Mouse (Mus musculus) heart, adult 18-20 months (tissue): ENCODE data around the gene Pou3f1. TPM values are rescaled to one million over a fixed set of nuclear protein-coding genes. Genes with fewer than 3 reads are reported as not detected.

ENCODE experiments used
- DNase-seq, 2 experiments: peaks; one replicate each; pipeline ENCODE4 v3.0.0; 2021 to 2022; ENCODE audit warnings: mixed read lengths in 1 of 2
- total RNA-seq, 2 experiments: library from RNA; stranded (reverse); gene quantifications; 2 replicates each; pipeline ENCODE4 v1.2.3; 2021

Pou3f1 gene
- total RNA-seq, 2 experiments from 2014 or later = 0.15 to 0.33 TPM

DNA sequence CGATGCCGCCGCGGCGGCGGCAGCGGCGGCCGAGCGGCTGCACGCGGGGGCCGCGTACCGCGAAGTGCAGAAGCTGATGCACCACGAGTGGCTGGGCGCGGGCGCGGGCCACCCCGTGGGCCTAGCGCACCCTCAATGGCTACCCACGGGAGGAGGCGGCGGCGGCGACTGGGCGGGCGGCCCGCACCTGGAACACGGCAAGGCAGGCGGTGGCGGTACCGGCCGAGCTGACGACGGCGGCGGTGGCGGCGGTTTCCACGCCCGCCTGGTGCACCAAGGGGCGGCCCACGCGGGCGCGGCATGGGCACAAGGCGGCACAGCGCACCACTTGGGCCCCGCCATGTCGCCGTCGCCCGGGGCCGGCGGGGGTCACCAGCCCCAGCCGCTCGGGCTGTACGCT lies 1.2 kb downstream of the Pou3f1 start:
- DNase-seq = no peak

DNA sequence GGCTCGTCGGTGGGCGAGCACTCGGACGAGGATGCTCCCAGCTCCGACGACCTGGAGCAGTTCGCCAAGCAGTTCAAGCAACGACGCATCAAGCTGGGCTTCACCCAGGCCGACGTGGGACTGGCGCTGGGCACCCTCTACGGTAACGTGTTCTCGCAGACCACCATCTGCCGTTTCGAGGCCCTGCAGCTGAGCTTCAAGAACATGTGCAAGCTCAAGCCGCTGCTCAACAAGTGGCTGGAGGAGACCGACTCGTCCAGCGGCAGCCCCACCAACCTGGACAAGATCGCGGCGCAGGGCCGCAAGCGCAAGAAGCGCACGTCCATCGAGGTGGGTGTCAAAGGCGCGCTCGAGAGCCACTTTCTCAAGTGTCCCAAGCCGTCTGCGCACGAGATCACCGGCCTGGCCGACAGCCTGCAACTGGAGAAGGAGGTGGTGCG lies 1.8 kb downstream of the Pou3f1 start:
- DNase-seq = peak in 1 of 2 experiments; percentile 38

DNA sequence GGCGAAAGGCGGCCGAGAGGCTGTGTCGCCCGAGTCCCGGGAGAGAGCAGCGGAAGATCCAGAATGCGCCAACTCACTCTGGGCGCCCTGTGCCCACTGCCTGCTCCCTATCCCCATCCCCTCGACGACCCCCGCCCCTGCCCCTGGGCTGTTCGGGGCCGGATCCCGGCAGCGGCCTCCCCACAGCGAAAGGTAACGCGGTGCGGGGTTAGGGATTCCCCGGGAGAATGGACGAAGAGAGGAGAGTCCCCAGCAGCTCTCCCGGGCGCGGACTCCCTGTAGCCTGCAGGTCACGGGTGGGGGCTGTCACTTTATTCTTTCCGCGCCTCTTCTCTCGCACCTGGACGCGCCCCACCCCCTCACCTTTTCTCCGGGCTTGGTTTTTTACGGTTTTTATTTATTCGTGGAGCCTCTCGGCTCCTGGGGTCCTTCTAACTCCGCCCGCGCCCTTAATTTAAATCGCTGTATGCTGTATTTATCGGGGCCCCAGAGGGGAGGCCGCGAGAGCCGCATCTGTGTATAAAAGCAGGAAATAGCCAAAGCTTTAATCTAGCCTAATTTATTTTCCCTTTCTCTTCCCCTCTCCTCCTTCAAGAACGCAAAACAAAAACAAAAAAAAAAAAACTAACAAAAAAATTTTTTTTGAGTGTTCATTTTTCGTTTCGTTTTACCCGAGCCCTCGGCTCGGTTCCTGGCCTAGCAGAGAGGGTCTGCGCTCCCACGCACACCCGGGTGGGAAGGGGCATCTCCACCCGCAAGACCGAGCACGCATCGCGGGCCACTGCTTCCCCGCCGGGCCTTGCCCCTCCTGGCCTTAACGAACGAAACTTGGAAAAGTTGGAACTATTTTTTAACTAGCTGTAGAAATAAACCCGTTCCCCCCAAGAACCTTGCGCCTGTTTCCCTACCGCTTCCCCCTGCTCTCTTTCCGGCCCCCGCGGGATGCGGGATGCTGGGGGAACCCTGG lies 2.9 kb downstream of the Pou3f1 start:
- DNase-seq = peak in 1 of 2 experiments; percentile 39

DNA sequence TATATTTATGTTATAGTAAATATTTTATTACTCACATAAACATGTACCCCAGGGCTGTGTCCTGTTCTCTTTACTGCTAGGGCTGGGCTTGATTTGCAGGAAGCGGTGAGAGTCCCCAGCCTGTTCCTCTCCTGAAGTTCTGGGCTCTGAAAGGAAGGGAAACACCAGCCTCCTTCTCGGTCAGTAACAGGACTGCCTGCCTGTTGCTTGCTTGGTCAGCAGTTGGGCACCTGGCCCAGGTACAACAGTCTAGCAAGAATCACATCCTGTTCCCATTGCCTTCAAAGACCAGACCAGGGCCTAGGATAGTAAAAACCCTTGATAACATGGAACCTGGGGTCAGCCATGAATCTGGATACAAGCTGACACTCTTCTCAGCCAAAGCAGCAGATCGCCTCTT lies 4.0 kb downstream of the Pou3f1 start:
- DNase-seq = no peak

DNA sequence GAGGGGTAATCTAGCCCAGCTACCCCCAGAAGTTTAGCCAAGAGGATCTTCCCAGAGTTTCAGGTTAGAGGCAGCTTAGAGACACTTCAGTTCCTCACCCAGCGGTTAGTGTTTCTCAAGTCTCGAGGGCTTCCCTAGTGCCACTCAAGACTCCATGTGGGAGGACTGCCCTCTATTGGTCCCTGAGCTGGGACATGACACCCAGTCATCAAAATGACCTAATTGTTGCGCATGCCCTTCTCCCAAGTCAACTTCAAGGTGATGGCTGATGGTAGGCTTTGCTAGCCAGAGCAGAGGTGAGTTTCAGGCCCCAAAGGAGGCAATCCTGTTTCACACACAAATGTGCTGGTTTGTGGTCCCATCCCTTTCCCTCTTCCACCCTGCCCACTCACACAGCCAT lies 6.4 kb downstream of the Pou3f1 start:
- DNase-seq = no peak

DNA sequence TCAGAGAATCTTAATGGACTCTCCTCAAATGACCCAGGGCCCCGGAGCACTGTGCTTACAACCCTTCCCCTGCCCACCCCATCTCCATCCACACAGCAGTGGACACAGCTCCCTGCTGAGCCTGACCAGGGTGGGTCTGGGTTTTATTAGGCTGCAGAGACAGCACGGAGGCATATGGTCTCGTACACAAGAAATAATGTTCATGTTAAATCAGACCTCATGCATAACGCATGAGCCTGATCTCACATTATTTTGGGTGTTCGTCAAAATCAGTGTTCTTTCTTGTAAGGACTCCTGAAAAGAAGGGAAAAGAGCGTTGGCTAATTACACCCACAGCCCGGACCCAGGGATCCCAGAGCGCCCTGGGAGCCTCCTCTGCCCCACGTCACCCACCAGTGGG lies 7.6 kb downstream of the Pou3f1 start:
- DNase-seq = no peak

DNA sequence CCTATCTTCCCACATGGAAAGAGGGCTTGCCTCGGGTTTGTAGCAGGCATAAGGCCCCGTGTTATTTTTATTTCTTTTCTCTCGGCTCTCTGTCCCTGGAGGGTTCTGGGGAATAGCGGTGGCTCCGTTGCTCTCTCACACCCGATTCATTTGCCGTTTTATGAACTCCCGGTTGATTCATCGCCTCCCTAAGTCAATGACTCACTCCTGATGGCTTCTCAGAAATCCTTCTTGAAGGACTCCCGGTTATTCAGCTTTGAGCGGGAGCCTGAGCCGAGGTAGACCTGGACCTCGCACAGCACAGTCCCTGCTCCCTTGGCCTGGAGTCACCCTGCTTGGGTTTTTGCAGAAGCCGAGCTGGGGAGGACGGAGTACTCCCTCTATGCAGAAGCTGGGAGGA lies 8.0 kb downstream of the Pou3f1 start:
- DNase-seq = no peak

DNA sequence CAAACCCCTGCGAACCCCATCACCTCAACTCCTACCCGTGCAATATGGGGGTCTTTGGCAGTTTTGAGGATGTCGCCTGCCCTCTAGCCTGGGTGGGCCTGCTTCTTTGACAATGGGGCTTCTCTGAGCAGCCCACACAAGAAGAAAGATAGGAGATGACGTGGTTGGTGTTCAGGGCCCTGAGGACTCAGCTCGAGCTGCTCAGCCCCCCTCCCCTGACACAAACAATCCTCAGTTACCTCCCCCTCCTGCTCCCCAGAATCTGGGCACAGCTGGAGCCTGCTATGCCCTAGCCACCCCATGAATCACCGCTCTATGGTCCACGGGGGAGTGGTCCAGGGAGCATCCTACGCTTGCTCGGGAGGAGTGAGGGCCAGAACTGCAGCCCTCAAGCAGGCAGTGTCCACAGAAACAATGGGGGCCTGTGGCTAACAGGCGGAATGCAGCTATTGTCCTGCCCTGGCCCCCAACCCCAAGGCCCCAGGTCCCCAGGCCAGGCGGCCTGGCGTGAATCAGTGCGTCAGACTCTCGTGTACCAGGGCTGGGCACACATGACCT lies 10.9 kb downstream of the Pou3f1 start:
- no peak for DNase-seq

DNA sequence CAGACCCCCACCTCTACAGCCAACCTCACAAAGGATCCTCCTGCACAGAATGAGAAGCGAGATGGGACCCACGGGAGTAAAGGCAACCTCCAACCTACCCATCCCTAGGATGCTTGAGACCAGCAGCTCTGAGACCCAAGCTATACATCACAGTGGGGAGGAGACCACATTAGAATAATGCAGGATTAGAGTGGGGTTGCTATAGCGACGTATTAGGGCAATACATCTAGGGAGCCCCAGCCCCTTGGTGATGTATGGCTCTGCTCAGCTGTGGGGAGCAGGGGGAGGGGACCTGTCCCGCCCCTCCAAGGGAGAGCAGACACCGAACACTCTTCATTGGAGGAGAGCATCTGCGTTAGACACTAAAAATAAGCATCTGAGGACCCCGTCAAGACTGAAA lies 11.5 kb downstream of the Pou3f1 start:
- no peak for DNase-seq

DNA sequence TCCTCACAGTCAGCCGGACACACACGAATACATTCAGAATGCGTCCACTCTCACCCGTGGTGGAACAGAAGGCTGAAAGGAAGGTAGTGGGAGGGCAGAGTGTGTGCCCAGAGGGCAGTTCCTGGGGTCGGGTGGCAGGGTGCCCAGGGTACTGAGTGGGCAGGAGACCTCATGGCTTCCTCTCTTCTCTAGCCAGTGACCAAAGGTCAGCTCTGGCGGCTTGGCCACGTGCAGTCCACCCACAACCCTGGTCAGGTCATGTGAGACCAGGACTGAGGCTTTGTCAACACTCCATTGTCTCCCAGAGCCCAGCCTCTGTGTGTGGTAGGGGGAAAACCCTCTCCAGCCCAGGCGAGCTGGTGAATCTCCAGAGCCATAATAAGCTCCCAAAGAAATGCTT lies 13.6 kb downstream of the Pou3f1 start:
- no peak for DNase-seq

DNA sequence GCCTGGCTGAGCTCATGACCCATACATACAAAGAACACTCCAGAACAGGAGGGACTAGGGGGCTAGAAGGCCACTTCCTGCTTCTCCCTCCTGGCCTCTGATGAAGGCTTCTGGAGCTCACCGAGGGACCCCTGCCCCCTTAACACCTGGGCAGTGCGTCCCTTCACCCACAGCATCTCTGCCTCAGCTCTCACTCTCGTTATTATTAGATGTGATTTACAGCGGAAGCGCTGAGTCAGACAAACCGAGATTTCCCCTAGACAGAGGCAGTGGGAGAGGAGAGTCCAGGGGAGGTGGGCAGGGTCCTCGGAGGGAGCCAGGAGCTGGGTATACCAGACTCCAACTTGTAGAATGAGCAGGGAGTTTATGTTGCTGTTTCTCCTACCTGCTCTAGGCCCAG lies 15.0 kb downstream of the Pou3f1 start:
- no peak for DNase-seq

DNA sequence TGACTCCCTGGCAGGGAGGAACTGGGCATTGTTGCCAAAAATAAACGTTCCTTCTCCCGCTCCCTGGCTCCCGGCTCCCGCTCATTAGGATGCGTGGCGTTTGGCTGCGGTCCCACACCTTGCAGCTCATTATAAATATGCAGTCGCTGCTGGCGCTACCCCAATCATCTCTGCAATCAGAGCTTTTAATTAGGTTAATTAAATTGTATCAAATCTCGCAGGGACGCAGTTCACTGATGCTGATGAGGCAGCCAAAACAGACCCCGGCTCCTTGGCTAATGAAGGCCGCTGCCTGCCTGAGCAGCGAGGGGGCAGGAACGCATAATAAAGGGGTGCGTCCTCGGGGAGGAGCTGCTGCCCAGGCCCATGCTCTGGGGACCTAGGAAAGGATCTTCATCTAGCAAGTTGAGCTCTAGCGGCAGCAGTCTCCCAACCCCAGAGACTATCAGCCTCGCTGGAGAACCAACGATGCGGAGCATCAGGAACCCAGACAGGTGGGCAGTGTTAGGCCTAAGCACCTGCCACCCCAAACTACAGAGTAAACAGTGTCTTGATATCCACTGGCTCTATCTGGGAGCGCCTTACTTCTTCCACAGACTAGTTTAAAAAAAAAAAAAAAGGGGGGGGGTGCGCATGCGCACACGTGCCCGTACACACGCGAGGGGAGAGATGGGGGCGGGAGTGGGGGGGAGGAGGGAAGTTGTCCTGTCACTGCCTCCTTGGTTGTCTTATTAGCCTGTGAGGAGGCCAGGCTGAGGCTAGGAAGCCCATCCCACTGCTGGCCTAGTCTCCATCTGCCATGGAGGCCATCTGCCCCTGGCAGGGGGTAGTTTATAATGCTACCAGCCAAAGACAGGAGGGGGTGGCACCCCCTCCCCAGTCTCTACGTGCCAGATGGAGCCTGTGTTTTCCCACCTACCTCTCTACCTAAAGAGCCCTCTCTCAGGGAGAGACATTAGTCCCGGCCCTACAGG lies 16.0 kb downstream of the Pou3f1 start:
- no peak for DNase-seq

DNA sequence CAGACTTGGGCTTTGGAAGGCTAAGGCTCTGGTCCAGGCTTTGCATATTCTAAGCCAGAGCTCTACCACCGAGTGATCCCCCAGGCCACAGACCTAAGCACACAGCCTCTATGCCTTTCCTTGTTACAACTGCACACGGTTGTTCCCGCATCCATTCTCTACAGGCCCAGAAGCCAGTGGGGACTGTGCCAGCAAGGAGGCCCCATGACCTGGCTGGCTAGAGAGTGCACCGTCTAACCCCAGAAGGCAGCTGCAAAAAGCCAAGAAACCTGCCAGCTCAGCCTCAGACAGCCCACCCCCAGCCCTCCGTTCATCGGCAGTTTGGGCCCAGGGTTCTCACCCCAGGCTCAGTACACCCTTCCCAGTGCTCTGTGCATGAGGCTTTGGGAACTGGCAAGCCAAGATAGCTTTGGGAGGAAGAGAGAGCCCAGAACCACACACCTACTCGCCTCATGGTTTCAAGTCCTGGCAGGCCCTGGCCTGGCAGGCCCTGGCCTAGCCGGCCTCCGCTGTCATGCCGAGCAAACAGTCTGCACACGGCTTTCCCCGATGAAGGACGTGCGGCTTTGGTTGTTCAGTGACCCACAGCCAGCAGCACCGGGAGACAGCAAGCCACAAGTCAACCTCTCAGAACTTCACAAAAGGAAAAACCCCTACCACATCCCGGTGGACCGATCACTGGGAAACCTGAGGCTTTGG lies 17.9 kb downstream of the Pou3f1 start:
- DNase-seq = no peak

DNA sequence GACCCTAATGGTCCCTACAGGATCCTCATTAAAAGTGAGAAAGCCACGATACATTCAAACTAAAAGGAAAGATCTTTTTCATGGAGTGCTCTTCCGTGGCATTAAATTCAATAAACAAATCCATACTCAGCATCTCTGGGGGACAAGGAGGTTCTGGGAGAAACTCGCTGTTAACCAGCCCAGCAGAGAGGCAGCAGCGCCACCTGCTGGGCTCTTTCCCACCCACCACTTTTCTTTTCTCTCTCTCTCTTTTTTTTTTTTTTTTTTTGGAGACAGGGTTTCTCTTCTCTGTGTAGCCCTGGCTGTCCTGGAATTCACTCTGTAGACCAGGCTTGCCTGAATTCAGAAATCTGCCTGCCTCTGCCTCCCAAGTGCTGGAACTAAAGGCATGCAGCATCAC lies 18.4 kb downstream of the Pou3f1 start:
- peak; percentile 30 to 60 for DNase-seq

DNA sequence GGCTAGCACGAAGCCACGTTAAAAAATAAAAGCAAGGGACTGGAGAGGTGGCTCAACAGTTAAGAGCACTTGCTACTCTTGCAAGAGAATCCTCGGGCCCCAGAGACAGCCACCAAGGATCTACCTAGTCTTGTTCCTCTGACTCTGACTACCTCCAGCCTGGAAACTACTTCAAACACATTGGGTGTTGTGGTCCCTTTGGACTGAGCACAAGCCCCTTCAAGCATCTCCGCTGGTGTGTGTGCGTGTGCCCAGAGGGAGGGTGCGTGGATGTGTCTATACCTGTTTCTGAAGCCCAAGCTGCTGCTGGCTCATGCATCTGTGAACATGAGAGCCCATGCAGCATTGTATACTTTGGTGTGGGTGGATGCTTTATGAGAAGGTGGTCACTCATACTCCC lies 19.4 kb downstream of the Pou3f1 start:
- DNase-seq = no peak

DNA sequence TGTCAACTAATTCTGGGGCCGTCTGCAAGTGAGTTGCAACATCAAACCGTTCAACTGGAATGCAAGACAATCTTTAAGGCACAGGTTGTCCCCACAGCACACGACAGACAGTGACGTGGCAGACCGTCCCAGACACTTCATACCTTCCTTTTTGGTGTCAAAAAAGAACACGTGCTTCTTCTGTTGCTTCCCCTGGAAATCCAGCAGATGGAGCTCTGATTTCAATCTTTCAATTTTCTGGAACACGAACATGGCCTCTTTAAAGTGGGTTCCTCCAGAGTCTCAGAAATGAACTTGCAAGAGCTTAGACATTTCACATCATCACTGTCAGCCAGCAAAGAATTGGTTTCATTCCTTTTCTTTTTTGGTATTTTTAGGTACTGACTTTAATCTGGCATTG lies 25.7 kb downstream of the Pou3f1 start:
- peak in 1 of 2 experiments; percentile 28 for DNase-seq

DNA sequence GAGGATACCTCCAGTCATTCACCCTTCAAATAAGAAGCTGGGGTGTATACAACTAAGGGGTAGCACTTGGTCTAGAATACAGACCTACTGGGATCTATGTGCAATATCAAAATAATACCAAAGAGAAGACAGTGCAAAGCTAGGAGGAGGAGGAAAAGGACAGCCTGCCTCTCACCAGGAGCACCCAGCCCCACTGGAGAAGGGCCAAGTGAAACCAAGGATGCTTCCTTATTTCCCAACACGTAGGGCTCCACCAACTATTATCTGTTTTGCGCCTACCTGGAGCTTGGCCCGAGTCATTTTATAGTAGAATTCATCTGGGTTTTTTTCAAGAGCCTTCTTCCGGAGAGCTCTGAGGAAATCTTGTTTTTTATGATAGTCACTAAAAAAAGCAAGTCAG lies 26.9 kb downstream of the Pou3f1 start:
- no peak for DNase-seq

DNA sequence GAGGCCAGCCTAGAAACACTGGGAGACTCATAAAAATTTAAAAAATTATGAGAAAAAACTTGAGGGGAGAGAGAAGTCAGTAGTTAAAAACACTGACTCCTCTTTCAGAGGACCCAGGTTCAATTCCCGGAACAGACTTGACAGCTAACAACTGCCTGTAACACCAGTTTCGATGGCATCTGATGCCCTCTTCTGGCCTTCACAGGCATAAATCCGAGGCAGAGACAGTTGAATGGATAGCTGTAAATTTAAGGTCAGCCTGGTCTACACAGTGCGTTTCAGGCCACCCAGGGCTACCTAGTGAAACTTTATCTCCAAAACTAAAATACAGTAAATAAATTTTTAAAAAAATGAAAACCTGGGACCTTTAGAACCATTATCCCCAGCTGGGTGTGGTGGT lies 28.4 kb downstream of the Pou3f1 start:
- no peak for DNase-seq

DNA sequence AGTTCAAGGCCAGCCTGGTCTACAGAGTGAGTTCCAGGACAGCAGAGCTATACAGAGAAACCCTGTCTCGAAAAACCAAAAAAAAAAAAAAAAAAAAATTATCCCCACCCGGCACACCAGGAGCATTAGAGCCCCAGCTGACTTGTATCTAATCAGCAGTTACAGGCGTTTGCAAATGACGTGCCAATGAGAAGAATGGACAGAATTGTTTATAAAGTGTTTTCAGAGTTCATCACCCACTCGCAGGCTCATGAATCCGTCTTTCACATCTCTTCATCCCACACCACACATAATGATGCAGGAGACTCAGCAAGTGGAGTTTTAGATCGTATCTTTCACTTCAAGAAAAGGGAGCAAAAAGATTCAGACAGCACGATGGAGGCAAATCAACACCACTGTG lies 28.8 kb downstream of the Pou3f1 start:
- DNase-seq = no peak

DNA sequence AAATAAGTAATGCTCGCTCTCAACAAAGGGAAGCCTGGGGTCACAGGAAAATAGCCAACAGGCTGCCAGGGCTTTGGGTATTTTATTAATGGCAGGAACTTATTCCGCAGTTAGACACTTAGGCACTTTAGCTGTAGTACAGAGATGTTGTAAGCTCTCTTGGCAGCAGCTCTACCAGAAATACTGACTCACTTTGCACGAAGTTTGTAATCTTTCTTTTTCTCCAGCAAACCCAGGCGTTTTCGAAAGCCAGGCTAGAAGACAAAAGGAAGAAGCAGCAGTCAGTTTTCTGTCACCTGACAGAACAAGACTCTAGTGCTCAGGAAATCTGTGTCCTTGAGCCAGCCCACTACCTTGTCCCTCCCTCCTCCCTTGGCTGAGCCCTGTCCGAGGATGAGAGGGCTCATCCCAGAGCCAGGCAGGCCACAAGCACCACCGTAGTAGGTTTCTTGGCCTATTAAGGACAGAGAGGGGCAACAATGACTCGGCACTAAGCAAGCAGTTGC lies 29.3 kb downstream of the Pou3f1 start:
- peak; percentile 43 to 61 for DNase-seq

DNA sequence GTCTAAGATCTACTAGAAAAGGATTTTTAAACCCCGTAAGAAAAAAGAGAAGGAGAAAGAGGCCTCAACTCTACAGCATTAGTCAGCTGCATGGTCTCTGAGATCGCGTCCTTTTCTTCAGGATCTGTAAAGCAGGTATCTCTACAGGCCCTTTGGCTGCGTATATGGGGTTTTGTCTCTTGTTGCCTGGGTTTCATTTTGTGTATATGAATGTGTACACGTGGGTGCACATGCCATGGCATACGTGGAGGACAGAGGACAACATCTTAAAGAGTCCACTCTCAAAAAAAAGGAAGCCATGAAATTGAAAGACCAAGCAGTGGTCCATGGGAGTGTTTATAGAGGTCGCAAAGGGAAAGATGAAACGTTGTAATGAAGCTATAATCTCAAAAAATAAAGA lies 34.8 kb downstream of the Pou3f1 start:
- no peak for DNase-seq

DNA sequence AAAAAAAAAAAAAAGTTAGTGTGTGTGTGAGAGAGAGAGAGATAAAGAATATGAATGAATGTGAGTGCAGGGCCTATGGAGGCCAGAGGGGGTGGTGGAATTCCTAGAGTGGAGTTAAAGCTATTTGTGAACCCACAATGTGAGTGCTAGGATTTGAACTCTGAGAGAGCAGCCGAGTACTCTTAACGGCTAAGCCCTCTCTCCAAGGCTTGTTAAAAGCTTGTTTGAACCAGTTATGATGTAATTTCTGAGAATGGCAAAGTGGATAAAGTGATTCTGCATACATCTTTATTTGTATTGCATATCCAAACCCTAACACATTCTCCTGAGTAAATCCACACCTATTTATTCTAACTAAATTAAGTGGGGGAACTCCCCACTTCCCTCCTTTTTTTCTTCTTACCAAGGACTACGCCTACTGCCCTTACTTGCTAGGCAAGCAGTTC lies 35.8 kb downstream of the Pou3f1 start:
- DNase-seq = no peak
